Mouse (Mus musculus): ENCODE data around the gene Exoc3l4.

GRCm38 (mm10) chr12:111420946-111421709 is 4.3 kb downstream of the Exoc3l4 start:
- TF ChIP-seq POLR2A (IDR thresholded peaks at IDR 0.05; ENCODE audit: control insufficient read depth in 1 of 2, insufficient read depth in 1 of 2, low read depth in 1 of 2, low read length in 2 of 2, poor library complexity in 1 of 2) (no peak), CTCF (IDR thresholded peaks at IDR 0.05 in 2 of 3, conservative IDR thresholded peaks at IDR 0.05 in 1 of 3; ENCODE audit: control insufficient read depth in 1 of 3, insufficient read depth in 1 of 3, low read depth in 2 of 3, low read length in 3 of 3, poor library complexity in 1 of 3, severe bottlenecking in 1 of 3) (no peak), MEF2A (IDR thresholded peaks at IDR 0.05; ENCODE audit: extremely low read depth, insufficient replicate concordance, low read depth, low read length, poor library complexity, severe bottlenecking) (no peak), TBP (IDR thresholded peaks at IDR 0.05; ENCODE audit: low read depth, low read length) (no peak), ZC3H11A (IDR thresholded peaks at IDR 0.05; ENCODE audit: low read depth, low read length) (no peak), USF2 (IDR thresholded peaks at IDR 0.05; ENCODE audit: borderline replicate concordance in 1 of 2, insufficient read depth in 1 of 2, low read depth in 1 of 2, low read length in 2 of 2) (no peak), E2F4 (IDR thresholded peaks at IDR 0.05; ENCODE audit: borderline replicate concordance, low read depth, low read length) (no peak), UBTF (IDR thresholded peaks at IDR 0.05; ENCODE audit: borderline replicate concordance, insufficient read depth, low read depth, low read length) (no peak)
